Mouse (Mus musculus) adrenal gland, adult 2 months (tissue): ENCODE measurements around the gene Klhl34. TPM values are rescaled to one million over a fixed set of nuclear protein-coding genes. Genes with fewer than 3 reads are reported as not detected.

Source experiments
- DNase-seq: peaks from one replicate; pipeline ENCODE4 v3.0.0; 2021
- long read RNA-seq: library from polyadenylated mRNA; stranded (forward); transcript quantifications from one replicate; pipeline ENCODE4 v2.0.0, GENCODE M21; 2021
- polyA plus RNA-seq: library from polyadenylated mRNA; depleted of rRNA; stranded (reverse); fragments of >200 nt; gene quantifications from 2 replicates; pipeline ENCODE4 v1.2.3, GENCODE M21; 2012; rRNA removed
- total RNA-seq, 2 experiments: library from RNA; stranded (reverse); gene quantifications; 2 replicates each; pipeline ENCODE4 v1.2.3; 2021

Klhl34 gene
- not detected for total RNA-seq
- polyA plus RNA-seq = not detected in 2 replicates
- long read RNA-seq = 0 reads

- DNase-seq = no peak
These were observed at the start of gene Klhl34 for GRCm38 (mm10) chrX:157818207-157818920. Gene Klhl34, plus strand, starts transcription at chrX:157818435.

GRCm38 (mm10) chrX:157801669-157802068 lies 16.6 kb upstream of the Klhl34 start:
- no peak for DNase-seq

DNA sequence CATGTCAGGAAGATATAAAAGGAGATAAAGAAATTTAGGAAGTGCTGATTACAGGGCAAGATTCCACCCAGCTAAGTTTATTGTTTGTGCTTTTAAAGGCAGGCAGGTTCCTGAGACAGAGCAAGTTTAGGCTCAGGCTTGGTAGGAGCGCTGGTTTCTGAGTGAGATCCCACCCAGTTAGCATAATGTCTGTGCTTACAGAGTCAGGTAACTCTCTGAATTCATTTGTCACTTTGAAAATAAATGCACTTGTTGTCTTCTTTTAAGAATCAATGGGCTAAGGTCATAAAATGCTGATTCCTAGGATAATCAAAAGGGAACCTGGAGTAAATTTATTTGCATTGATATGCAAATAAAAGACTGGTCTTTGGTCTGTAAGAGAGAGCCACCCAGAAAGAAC lies 8.5 kb upstream of the Klhl34 start:
- DNase-seq = no peak

GRCm38 (mm10) chrX:157817571-157818206 lies 546 bp upstream of the Klhl34 start:
- peak; percentile 19 for DNase-seq

- DNase-seq = no peak
These were observed 656 bp downstream of the Klhl34 start for GRCm38 (mm10) chrX:157818921-157819260.

GRCm38 (mm10) chrX:157829983-157830382 lies 11.7 kb downstream of the Klhl34 start:
- no peak for DNase-seq

Other genes starting within 250 kb of the Klhl34 start
- under 1 TPM in 1 of 2 experiments, not detected in 1; 0.59 TPM for gene Yy2, start 249.4 kb upstream of the Klhl34 start, total RNA-seq
- 0.04 TPM in 2 replicates for gene Yy2, start 249.4 kb upstream of the Klhl34 start, polyA plus RNA-seq
- 10 to 100 TPM; 19.7 to 21.4 TPM for gene Mbtps2, start 219.7 kb upstream of the Klhl34 start, total RNA-seq
- 2.7 and 6.7 TPM in 2 replicates for gene Mbtps2, start 219.7 kb upstream of the Klhl34 start, polyA plus RNA-seq
- 10 to 100 TPM; 20.6 to 36.2 TPM for gene Smpx, start 119.5 kb upstream of the Klhl34 start, total RNA-seq
- gene Smpx, start 119.5 kb upstream of the Klhl34 start, polyA plus RNA-seq = 0.67 and 0.93 TPM in 2 replicates
- 1 to 10 TPM; 4.4 to 5.7 TPM for gene Cnksr2, start 224.9 kb downstream of the Klhl34 start, total RNA-seq
- gene Cnksr2, start 224.9 kb downstream of the Klhl34 start, polyA plus RNA-seq = 0.94 and 1.0 TPM in 2 replicates